Mouse (Mus musculus) adrenal gland, adult 2 months (tissue): ENCODE results near the gene Stk10. TPM values are rescaled to one million over a fixed set of nuclear protein-coding genes. Genes with fewer than 3 reads are reported as not detected.
"Not testable (repeated sequence)": the region's sequence is repeated elsewhere in the genome, so short reads cannot be mapped to it uniquely, and the experiment has no call there.

Experiments used
- DNase-seq: peaks from one replicate; pipeline ENCODE4 v3.0.0; 2021
- polyA plus RNA-seq: library from polyadenylated mRNA; depleted of rRNA; stranded (reverse); fragments of >200 nt; gene quantifications from 2 replicates; pipeline ENCODE4 v1.2.3, GENCODE M21; 2012
- total RNA-seq, 2 experiments: library from RNA; stranded (reverse); gene quantifications; 2 replicates each; pipeline ENCODE4 v1.2.3; 2021

Gene Stk10
- total and polyA plus RNA-seq, 3 experiments = 6.7 to 13.1 (median 11.2) TPM

DNA sequence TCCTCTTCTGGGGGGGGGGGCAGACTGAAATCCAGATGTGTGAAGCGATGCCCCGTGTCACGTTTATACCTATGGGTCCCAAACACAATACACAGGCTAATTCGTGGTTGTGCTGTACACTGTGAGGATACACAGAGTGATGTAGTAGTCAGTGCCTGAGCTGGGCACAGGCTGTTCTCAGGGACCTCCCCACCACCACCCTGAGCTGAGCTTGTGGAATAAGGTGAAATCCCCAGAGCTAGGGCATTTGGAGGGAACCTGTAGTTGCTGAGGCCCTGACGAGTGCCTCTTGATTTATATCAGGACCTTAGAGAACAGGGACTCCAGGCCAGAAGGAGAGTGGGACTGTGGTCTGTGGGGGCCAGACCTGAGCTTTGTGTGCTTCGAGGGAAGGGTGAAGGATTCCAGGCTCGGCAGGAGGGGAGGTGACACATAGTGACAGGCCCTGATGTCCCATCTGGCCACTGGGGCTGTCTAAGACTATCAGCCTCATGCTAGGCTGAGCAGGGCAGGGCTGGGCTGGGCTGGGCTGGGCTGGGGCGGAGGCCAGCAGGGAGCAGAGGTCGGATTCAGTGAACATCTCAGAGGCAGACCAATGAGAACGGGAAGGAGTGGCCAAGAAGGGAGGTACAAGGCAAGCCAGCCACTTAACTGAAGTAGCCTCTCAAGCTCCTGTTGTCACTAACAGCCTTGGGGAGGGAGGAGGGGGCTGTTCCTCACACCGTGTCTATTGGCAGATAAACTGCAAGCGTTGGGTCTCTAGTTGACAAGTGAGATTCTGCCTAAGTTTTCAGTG is 68.6 kb downstream of the Stk10 start:
- no peak for DNase-seq

DNA sequence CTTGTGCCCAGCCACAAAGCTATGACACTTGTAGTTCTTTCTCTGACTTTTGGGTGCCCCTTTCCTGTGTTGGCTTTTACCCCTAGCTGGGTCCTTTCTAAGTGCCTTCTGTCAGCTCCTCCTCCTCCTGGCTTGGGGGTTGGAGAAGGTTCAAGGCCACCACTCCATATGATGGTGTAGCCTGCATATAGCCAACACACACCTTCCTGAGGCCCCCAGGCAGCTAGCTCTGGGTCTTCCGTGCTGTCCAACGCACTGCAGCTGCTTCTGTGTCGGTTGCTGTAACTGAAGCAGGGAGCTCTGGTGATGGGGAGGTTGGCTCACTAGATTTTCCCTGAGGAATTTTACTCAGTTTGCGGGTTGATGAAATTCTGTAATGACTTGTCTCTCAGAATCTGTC is 71.6 kb downstream of the Stk10 start:
- DNase-seq = peak; percentile 33

GRCm38 (mm10) chr11:32605131-32605860 is 72.2 kb downstream of the Stk10 start:
- DNase-seq = peak; percentile 86

DNA sequence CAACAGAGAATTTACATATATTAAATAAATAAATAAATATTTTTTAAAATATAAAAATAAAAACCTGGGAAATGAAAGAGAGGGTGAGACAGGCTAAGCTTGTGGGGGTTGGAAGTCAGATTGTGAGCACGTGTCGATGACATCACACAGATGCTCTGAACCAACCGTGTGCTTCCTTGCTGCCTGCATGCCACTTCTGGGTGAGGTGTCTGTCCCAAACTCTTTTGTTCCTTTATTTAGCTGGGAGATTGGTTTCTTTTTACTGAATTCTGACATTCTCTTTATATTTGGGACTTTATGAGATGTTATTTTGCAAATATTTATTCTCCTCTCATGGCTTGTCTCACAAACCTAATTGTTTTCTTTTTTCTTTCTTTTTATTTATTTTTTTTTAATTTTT is 72.8 kb downstream of the Stk10 start:
- no peak for DNase-seq

DNA sequence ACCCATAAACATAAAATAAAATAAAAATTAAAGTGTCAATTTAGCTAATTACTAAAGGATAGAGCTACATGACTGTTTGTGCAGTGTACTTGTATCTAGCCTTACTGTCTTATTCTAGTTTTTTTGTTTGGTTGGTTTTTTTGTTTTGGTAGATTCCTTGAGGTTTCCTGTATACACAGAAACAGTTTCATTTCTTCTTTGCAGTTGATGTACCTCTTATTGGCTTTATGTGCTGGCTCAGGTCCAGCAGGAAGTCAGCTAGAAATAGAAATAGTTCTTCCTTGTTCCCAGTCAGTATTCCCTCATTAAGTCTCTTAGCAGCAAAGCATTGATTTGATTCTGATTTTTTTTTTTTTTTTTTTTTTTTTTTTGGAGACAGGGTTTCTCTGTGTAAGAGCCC is 74.2 kb downstream of the Stk10 start:
- DNase-seq = no peak

- DNase-seq = no peak
Measured at GRCm38 (mm10) chr11:32610616-32611015, 77.5 kb downstream of the Stk10 start.

GRCm38 (mm10) chr11:32612304-32612703 is 79.2 kb downstream of the Stk10 start:
- DNase-seq = no peak

DNA sequence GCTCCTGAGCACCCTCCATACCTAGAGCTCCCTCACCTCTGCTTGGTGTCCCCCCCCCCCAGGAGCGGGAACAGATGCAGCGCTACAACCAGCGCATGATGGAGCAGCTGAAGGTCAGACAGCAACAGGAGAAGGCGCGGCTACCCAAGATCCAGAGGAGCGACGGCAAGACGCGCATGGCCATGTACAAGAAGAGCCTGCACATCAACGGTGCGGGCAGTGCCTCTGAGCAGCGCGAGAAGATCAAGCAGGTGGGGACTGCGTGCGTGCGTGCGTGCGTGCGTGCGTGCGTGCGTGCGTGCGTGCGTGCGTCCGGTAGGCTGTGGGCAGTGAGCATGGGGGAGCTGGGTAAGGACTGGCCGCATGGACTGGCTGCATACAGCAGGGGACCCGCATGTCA is 81.4 kb downstream of the Stk10 start:
- no peak for DNase-seq

DNA sequence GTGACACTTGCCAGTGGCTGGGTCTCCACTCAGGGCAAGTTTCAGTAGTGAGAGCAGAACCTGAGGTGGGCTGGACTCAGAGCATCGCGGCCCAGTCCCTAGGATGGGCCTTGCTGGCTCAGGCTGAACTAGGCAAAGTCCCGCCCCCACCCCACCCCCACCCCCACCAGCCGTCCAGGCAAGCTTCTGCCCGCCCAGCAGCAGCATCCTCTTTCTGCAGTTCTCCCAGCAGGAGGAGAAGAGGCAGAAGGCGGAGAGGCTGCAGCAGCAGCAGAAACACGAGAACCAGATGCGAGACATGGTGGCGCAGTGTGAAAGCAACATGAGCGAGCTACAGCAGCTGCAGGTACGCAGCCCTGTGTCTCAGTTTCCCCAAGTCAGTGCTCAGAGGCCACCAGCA is 82.5 kb downstream of the Stk10 start:
- no peak for DNase-seq

DNA sequence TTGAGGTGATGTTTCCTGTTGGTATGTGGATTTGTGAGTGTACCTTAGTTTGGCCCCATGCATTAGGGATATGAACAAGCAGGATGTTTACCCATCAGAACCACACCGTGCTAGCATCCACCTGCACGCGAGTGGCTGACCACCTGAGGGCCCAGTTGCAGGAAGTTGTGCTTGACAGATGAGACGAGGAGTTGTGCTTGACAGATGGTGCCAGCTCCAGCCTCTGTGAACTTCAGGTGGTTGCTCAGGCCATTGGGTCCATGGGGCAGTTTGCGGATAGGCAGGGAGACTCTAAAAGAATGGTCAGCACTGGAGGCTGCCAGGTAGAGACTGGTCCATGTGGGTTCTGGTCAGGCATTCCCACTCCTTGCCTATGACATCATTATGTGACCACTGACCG is 83.0 kb downstream of the Stk10 start:
- DNase-seq = no peak

DNA sequence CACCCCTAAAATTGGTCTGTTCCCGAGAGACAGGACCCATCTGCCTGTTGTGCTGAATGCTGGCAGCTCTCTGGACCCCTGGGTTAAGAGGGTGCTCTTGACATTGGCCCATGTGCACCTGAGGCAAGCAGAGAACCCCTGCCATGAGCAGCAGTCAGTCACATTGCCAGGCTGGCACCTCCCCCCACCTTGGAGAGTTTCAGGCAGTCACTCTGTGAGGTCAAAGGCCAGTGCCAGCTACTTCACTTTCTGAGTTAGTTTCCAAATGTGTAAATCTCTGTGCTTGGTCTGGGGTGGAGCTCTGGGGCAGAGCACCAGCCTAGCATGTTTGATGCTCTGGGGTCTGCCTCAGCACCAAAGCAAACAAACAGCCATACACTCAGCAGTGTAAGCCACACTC is 84.9 kb downstream of the Stk10 start:
- peak; percentile 33 for DNase-seq

- not testable (repeated sequence) for DNase-seq
Measured at GRCm38 (mm10) chr11:32618641-32619040, 85.5 kb downstream of the Stk10 start.

DNA sequence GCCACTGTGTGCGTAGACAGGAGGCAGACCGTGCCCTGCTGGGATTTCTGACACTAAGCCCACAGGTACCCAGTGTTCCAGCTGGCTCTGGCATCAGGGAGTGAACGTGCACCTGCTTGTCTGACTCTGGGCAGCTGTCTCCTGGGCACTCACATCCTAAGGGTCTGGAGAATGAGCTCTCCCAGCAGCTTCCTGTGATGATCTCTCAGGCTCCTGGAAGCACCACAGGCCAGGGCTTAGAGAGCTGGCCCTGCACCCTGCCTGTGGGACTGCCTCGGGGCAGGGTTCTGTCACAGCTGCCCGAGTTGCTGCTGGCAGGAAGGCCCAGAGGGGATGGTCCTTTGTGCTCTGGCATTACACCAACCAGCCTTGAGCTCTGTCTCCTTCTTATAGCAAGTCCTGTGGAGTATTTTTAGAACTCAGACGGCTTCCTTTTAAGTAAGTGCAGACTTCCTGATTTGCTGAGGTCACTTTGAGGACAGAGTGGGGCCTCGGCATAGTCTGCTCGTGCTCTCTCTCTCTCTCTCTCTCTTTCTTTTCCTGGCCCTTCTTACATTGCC is 86.2 kb downstream of the Stk10 start:
- DNase-seq = peak; percentile 76

DNA sequence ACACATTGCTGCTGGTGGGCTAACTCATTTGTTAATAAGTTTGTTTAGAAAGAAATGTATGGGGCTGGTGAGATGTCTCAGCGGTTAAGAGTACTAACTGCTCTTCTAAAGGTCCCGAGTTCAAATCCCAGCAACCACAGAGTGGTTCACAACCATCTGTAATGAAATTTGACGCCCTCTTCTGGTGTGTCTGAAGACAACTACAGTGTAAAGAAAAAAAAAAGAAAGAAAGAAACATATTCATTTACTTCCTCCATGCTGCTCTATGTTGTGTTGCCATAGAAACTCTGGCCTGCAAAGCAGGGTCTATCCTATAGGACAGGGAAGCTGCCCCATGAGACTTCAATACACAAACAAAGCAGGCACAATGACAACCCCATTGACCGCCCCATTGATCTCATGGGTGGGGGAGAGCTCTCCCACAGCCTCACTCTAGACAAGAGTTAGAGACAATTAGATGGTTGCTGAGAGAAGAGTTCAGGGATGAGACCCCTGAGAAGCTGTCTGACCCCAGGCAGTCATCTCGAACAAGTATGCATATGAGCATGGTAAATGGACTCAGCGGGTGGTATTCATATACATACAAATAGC is 86.9 kb downstream of the Stk10 start:
- no peak for DNase-seq

DNA sequence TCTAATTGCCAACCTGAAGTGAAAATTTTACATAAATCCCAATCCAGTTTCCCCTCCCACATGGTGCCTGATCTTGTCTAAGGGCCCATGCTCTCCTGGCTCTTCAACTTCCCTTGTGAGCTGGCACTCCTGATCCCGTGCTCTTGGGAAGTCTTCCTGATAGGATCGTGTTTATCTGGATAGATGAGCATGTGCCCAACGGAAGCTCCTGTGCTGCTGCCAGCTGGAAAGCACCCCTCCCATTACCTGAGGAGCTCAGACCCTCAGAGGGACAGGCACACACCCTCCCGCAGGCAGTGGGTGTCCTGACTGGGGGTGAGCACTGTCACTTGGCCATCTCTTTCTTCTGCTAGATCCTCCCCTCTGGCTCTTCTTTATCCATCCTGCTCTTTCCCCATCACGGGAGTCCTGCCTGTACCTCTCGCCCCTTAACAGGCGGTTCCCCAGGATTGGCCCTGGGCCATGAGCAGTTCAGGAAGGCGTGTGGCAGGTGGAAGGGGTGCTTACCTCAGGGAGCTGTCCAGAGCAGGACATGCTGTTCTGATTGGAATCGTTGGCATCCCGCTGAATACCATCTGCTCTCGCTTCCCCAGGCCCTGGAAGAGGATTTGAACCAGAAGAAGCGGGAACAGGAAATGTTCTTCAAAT is 88.8 kb downstream of the Stk10 start:
- no peak for DNase-seq

DNA sequence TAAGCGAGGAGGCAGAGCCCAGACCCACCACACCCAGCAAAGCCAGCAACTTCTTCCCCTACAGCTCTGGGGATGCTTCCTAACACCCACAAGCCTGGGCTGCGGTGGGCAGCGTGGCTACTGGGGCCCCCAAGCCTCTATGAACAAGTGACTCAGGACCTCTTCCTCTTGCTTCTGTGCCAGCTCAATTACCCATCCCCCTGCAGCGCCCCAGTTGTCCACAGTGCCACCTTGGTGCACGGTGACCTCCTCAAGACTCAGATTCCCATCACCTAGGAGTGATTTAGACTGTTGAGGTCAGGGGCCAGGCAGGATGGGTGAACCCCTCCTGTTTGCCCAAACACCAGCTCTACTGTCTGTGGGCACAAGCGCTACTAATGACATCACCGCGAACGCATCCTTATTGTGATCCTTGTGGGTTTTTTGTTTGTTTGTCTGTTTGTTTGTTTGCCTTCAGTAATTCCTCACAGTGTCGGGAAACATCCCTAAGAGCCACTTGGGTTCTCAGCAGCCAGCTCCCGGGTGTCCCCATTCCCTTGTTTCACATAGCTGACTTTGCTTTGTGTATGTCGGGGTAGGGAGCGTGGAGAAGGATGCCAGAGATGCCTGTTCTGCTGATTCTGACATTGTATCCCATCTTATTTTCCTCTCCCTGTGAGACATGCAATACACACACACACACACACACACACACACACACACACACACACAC is 89.5 kb downstream of the Stk10 start:
- no peak for DNase-seq

GRCm38 (mm10) chr11:32623236-32623635 is 90.1 kb downstream of the Stk10 start:
- no peak for DNase-seq

DNA sequence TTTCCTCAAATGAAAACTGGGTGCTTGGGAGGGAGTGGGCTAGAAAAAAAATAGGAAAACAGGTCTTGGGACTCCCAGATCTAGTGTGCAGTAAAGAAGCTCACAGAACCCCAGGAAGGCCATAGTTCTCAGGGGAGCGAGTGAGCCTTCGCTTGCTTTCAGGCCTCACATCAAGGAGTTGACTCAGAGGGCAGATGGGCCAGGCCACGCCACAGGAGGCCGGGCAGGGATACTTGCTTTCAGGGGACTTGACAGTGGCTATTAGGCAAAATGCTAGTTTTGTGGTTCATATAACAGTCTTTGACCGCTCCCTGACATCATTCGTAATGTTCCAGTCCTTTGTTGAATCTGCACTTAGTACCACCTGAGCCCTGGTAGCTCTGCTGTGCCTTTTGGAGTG is 90.8 kb downstream of the Stk10 start:
- no peak for DNase-seq

GRCm38 (mm10) chr11:32625677-32626076 is 92.6 kb downstream of the Stk10 start:
- DNase-seq = peak; percentile 81

DNA sequence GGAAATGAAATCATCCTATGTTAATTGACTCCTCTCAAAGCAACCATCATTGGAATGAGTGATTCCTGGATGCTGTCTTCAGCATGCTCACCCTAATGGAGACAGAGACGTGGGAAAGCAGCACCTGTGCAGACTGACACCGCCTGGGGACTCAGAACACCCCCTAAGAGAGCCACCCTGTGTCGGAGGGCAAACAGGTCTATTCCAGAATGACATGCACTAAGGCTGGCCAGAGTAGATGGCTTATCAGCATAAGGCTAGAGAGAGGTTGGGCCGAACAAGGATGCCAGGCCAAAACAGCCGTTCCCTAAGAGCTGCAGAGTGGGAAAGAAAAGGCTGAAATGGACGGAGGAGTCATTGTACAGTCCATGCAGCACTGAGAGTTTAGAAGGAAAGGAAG is 93.0 kb downstream of the Stk10 start:
- no peak for DNase-seq

- DNase-seq = no peak
Measured at GRCm38 (mm10) chr11:32627900-32628299, 94.8 kb downstream of the Stk10 start.
